Mouse (Mus musculus): ENCODE data around the gene Mmp20. TPM values are rescaled to one million over a fixed set of nuclear protein-coding genes. Genes with fewer than 3 reads are reported as not detected.

Mmp20 gene
- polyA plus RNA-seq (2016; fragmentation: Nextera tagmentation; extraction: Ambion mirVana), result not detected in 2 replicates

DNA sequence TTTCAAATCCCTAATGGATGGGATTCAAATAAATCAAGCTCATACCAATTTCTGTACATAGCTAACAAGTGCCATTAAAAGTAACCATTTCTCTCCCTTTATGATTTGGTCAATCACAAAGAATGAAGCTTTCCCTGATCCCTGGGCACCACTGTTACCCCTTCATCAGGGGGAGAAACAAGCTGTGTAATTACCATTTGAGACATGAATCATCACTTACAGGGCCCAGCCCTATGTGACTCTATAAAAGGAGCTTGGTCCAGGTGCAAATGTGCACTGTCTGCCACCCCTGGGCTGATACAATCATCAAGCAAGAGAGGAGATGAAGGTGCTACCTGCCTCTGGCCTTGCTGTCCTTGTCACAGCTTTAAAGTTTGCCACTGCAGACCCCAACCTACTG, at the start of gene Mmp20:
TSS of gene Mmp20 (plus strand) at position 301 of the 400 bp plus-strand sequence.
- H3K36me3 ChIP-seq, result no peaks in the 10 kb centered on the region
- H3K27ac ChIP-seq, result no peak within 1 kb of the TSS
- H3K9ac ChIP-seq, result no peak within 1 kb of the TSS
- H3K4me2 ChIP-seq (replicated peaks), result no peak within 1 kb of the TSS
- no peak within 1 kb of the TSS for H3K4me3 ChIP-seq
- no peak for ATAC-seq (ENCODE audit: low FRiP score)
- no peaks in the 10 kb centered on the region for H3K27me3 ChIP-seq
- no peaks in the 10 kb centered on the region for H3K9me3 ChIP-seq (replicated peaks)
- H3K4me1 ChIP-seq, result no peaks in the 10 kb centered on the region

DNA sequence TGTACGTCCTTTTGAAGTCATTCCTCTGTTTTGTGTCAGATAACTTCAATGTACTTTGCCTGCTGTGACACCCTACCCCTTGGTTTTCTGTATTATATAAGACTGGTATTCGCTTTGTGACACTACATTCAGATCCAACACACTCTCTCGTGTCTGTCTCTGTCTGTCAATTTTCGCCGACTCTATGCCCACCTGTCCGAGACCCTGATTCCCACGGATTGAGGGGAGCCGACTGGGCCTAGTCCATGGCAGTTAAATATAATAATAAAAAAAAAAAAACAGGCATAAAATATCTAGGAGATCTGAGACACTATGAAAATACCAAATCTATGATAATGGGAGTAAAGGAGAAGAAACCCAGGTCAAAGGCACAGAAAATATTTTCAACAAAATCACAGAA, 38.0 kb upstream of the Mmp20 start:
- Histone ChIP-seq H3K36me3 (no peaks in the 10 kb centered on the region), H3K4me3 (no peak overlapping the region), H3K4me2 (replicated peaks) (no peak overlapping the region), H3K27ac (no peak overlapping the region), H3K9ac (no peak overlapping the region), H3K9me3 (replicated peaks) (no peaks in the 10 kb centered on the region), H3K27me3 (no peaks in the 10 kb centered on the region), H3K4me1 (no peaks in the 10 kb centered on the region)
- ATAC-seq (ENCODE audit: low FRiP score), result no peak
- WGBS, result 70% methylated on average over 8 of the region's 8 CpGs

- H3K27me3 ChIP-seq, result no peaks in the 10 kb centered on the region
- no peaks in the 10 kb centered on the region for H3K9me3 ChIP-seq (replicated peaks)
- H3K36me3 ChIP-seq, result no peaks in the 10 kb centered on the region
- no peak overlapping the region for H3K4me3 ChIP-seq
- H3K27ac ChIP-seq, result no peak overlapping the region
- WGBS, result 89% methylated on average over 3 of the region's 3 CpGs
- no peaks in the 10 kb centered on the region for H3K4me1 ChIP-seq
- no peak for ATAC-seq (ENCODE audit: low FRiP score)
- no peak overlapping the region for H3K4me2 ChIP-seq (replicated peaks)
- no peak overlapping the region for H3K9ac ChIP-seq
These were observed 34.7 kb upstream of the Mmp20 start for GRCm38 (mm10) chr9:7593272-7593812.

DNA sequence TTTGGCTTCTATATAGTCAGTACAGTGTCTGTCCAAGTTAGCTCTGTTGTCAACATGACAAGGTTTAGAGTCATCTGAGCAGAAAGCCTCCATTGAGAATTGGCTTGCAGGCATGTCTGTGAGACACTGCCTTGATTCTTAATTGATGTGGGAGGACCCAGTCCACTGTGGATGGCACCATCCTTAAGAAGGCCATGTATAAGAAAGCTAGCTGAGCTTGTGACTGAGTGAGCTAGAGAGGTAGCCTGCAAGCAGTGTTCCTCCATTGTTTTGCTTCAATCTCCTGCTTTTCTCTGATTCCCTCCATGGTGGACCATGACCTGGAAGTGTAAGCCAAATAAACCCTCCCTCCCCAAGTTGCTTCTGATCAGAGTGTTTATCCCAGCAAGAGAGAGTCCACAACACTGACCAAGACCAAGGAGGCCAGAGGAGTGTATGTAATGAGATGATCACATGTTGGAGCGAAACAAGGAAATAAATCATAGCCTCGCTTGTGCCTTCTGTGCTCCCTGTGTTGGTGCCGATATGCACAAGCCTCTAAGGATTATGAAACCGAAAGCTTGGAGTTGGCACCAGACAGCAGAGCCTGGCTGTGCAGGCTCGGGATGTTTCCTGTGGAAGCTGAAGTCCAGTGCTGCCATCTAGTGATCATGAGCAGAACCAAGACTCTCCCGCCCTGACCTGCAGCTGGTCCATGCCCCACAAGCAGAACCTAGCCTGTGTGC, 33.1 kb upstream of the Mmp20 start:
- no peaks in the 10 kb centered on the region for H3K27me3 ChIP-seq
- 0 out of 2 replicates have a peak overlapping the region, but pooled peaks have one; percentile 12 for H3K4me3 ChIP-seq
- H3K9me3 ChIP-seq (replicated peaks), result no peaks in the 10 kb centered on the region
- peak overlapping the region; percentile 45 for H3K4me2 ChIP-seq (replicated peaks)
- no peaks in the 10 kb centered on the region for H3K4me1 ChIP-seq
- WGBS, result 18% methylated on average over 6 of the region's 6 CpGs
- H3K27ac ChIP-seq, result no peak overlapping the region
- H3K36me3 ChIP-seq, result no peaks in the 10 kb centered on the region
- 0 out of 2 replicates have a peak overlapping the region, but pooled peaks have one; percentile 23 for H3K9ac ChIP-seq
- peak; percentile 95 for ATAC-seq (ENCODE audit: low FRiP score)

DNA sequence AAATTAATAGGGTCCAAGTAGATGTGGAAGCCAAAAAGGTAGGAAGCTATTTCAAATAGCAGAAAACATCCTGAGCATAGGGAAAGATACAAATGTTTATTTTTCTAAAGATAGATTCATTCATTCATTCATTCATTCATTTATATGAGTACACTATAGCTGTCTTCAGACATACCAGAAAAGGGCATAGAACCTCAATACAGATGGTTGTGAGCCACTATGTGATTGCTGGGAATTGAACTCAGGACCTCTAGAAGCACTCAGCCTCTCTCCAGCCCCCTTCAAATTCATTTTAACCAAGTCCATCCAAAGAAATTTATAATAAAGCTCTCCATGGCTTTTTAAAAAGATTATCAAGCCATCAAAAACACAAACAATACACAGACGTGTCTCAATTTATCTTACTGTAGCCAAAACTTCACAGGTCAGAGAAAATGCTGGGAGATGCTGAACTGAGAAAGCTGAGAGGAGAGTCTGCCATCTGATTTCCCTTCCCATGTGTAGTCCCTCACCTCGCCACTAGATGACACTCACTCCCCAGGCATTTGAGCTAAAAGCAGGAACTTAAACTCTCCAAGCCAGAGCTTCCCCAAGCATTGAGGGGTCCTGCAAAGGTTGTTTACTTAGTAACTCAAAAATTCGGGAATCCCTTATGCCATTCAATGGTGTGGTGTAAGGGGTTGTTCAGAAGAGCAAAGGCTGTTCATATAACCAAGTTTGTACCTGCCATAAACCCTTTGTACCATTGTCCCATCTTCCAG, 24.9 kb upstream of the Mmp20 start:
- H3K9me3 ChIP-seq (replicated peaks), result no peaks in the 10 kb centered on the region
- no peaks in the 10 kb centered on the region for H3K27me3 ChIP-seq
- H3K4me1 ChIP-seq, result no peaks in the 10 kb centered on the region
- no peaks in the 10 kb centered on the region for H3K36me3 ChIP-seq
- H3K4me3 ChIP-seq, result no peak overlapping the region
- peak; percentile 54; the same call in 1 of the 2 replicates for ATAC-seq (ENCODE audit: low FRiP score)
- H3K9ac ChIP-seq, result no peak overlapping the region
- no peak overlapping the region for H3K27ac ChIP-seq
- 4% methylated on average over 3 of the region's 3 CpGs for WGBS
- no peak overlapping the region for H3K4me2 ChIP-seq (replicated peaks)

DNA sequence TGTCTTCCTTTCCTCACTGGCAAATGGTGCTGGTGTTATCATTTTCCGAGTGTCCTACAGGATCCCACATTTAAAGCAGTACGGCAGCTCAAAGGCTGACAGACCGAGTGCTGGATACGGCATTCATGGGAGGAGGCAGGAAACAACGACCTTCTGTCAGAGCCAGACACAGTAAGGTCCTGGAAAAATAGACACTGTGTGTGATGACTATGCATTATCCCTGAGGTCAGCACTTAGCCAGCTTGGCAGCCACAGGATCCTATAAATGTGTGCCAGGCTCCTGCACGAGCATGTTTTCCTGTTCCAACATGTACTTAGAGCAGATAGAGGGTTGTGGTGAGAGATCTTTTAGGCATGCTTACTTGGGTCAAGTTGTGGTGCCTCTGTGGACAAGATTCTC, 24.0 kb upstream of the Mmp20 start:
- Histone ChIP-seq H3K4me1 (no peaks in the 10 kb centered on the region), H3K4me3 (no peak overlapping the region), H3K36me3 (no peaks in the 10 kb centered on the region), H3K27ac (no peak overlapping the region), H3K9me3 (replicated peaks) (no peaks in the 10 kb centered on the region), H3K9ac (no peak overlapping the region), H3K27me3 (no peaks in the 10 kb centered on the region), H3K4me2 (replicated peaks) (no peak overlapping the region)
- WGBS, result 78% methylated on average over 6 of the region's 6 CpGs
- no peak for ATAC-seq (ENCODE audit: low FRiP score)

- no peak for ATAC-seq (ENCODE audit: low FRiP score)
- H3K36me3 ChIP-seq, result no peaks in the 10 kb centered on the region
- H3K4me1 ChIP-seq, result no peaks in the 10 kb centered on the region
- no peaks in the 10 kb centered on the region for H3K9me3 ChIP-seq (replicated peaks)
- no peak overlapping the region for H3K9ac ChIP-seq
- H3K4me3 ChIP-seq, result no peak overlapping the region
- no peak overlapping the region for H3K27ac ChIP-seq
- H3K27me3 ChIP-seq, result no peaks in the 10 kb centered on the region
- H3K4me2 ChIP-seq (replicated peaks), result no peak overlapping the region
- 87% methylated on average over 12 of the region's 12 CpGs for WGBS
These were observed 22.4 kb upstream of the Mmp20 start for GRCm38 (mm10) chr9:7605638-7606037.

DNA sequence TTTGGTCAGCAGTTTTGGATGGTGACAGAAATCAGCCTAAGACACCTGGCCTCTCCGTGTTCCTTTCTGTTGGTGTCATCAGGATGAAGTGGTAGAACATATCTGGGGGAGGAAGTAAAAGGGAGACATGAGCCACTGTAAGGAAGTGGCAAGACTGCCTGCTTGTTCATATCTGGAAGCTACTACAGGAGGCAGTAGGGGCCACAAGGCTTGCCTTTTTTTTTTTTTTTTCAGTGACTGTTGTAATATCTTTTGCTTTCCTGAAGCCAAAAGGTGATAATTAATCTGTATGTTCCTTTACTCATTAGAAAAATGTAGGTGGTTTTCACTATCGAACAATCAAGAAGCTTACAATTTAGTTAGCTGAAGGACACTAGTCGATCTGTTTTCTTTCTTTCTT, 5.4 kb upstream of the Mmp20 start:
- 77% methylated on average over 3 of the region's 3 CpGs for WGBS

GRCm38 (mm10) chr9:7633936-7634335, 5.9 kb downstream of the Mmp20 start:
- no peak overlapping the region for H3K4me2 ChIP-seq (replicated peaks)
- WGBS, result 19% methylated on average over 5 of the region's 5 CpGs
- no peak for ATAC-seq (ENCODE audit: low FRiP score)
- no peaks in the 10 kb centered on the region for H3K4me1 ChIP-seq
- H3K9me3 ChIP-seq (replicated peaks), result no peaks in the 10 kb centered on the region
- H3K9ac ChIP-seq, result no peak overlapping the region
- H3K4me3 ChIP-seq, result no peak overlapping the region
- H3K27me3 ChIP-seq, result no peaks in the 10 kb centered on the region
- no peak overlapping the region for H3K27ac ChIP-seq
- no peaks in the 10 kb centered on the region for H3K36me3 ChIP-seq

More for the DNA sequence above, 5.4 kb upstream of the Mmp20 start:
- Histone ChIP-seq H3K4me1 (no peaks in the 10 kb centered on the region), H3K27me3 (no peaks in the 10 kb centered on the region), H3K27ac (no peak overlapping the region), H3K9ac (no peak overlapping the region), H3K9me3 (replicated peaks) (no peaks in the 10 kb centered on the region), H3K4me2 (replicated peaks) (no peak overlapping the region), H3K4me3 (no peak overlapping the region), H3K36me3 (no peaks in the 10 kb centered on the region)
- ATAC-seq (ENCODE audit: low FRiP score), result no peak

- no peaks in the 10 kb centered on the region for H3K4me1 ChIP-seq
- H3K9ac ChIP-seq, result no peak overlapping the region
- ATAC-seq (ENCODE audit: low FRiP score), result no peak
- WGBS, result 75% methylated on average over 3 of the region's 3 CpGs
- no peak overlapping the region for H3K4me3 ChIP-seq
- no peaks in the 10 kb centered on the region for H3K27me3 ChIP-seq
- H3K4me2 ChIP-seq (replicated peaks), result no peak overlapping the region
- no peaks in the 10 kb centered on the region for H3K36me3 ChIP-seq
- H3K27ac ChIP-seq, result no peak overlapping the region
- no peaks in the 10 kb centered on the region for H3K9me3 ChIP-seq (replicated peaks)
These were observed 19.9 kb downstream of the Mmp20 start for GRCm38 (mm10) chr9:7647901-7648300.

GRCm38 (mm10) chr9:7650397-7651180, 22.6 kb downstream of the Mmp20 start:
- Histone ChIP-seq H3K27ac (no peak overlapping the region), H3K4me1 (no peaks in the 10 kb centered on the region), H3K4me2 (replicated peaks) (no peak overlapping the region), H3K27me3 (no peaks in the 10 kb centered on the region), H3K4me3 (no peak overlapping the region), H3K9me3 (replicated peaks) (no peaks in the 10 kb centered on the region), H3K9ac (no peak overlapping the region), H3K36me3 (no peaks in the 10 kb centered on the region)
- 85% methylated on average over 5 of the region's 5 CpGs for WGBS
- ATAC-seq (ENCODE audit: low FRiP score), result no peak
